Mouse (Mus musculus): Measurements from ENCODE around the gene Tmbim1.

The Tmbim1 gene

GRCm38 (mm10) chr1:74277883-74278537, 27.4 kb downstream of the Tmbim1 start:
- DNase-seq: no peak

- DNase-seq: no peak
Observed at GRCm38 (mm10) chr1:74277041-74277440, 28.4 kb downstream of the Tmbim1 start.

- DNase-seq: no peak
Observed at GRCm38 (mm10) chr1:74275015-74275414, 30.4 kb downstream of the Tmbim1 start.

- DNase-seq: no peak
Observed at GRCm38 (mm10) chr1:74271659-74272058, 33.8 kb downstream of the Tmbim1 start.

- DNase-seq: no peak
Observed at GRCm38 (mm10) chr1:74268750-74269149, 36.7 kb downstream of the Tmbim1 start.

GRCm38 (mm10) chr1:74262510-74262909, 42.9 kb downstream of the Tmbim1 start:
- DNase-seq: no peak

GRCm38 (mm10) chr1:74256782-74257181, 48.6 kb downstream of the Tmbim1 start:
- no peak for DNase-seq

- DNase-seq: no peak
Observed at GRCm38 (mm10) chr1:74255704-74256345, 49.6 kb downstream of the Tmbim1 start.

GRCm38 (mm10) chr1:74250096-74250495, 55.3 kb downstream of the Tmbim1 start:
- DNase-seq: no peak

GRCm38 (mm10) chr1:74249331-74249980, 56.0 kb downstream of the Tmbim1 start:
- DNase-seq: peak in 1 of 2 experiments; percentile 10

GRCm38 (mm10) chr1:74248799-74249198, 56.6 kb downstream of the Tmbim1 start:
- peak; percentile 56 to 60 for DNase-seq

GRCm38 (mm10) chr1:74245525-74245924, 59.9 kb downstream of the Tmbim1 start:
- no peak for DNase-seq

GRCm38 (mm10) chr1:74240832-74241231, 64.6 kb downstream of the Tmbim1 start:
- no peak for DNase-seq

- DNase-seq: no peak
Observed at GRCm38 (mm10) chr1:74240311-74240710, 65.1 kb downstream of the Tmbim1 start.

- peak; percentile 19 to 34 for DNase-seq
Observed at GRCm38 (mm10) chr1:74239618-74240017, 65.8 kb downstream of the Tmbim1 start.

GRCm38 (mm10) chr1:74239162-74239561, 66.3 kb downstream of the Tmbim1 start:
- DNase-seq: peak in 1 of 2 experiments; percentile 5

All from B cell, adult 2 months (primary cell).